Mouse (Mus musculus): ENCODE data around the gene Rasgef1a.

The Rasgef1a gene

DNA sequence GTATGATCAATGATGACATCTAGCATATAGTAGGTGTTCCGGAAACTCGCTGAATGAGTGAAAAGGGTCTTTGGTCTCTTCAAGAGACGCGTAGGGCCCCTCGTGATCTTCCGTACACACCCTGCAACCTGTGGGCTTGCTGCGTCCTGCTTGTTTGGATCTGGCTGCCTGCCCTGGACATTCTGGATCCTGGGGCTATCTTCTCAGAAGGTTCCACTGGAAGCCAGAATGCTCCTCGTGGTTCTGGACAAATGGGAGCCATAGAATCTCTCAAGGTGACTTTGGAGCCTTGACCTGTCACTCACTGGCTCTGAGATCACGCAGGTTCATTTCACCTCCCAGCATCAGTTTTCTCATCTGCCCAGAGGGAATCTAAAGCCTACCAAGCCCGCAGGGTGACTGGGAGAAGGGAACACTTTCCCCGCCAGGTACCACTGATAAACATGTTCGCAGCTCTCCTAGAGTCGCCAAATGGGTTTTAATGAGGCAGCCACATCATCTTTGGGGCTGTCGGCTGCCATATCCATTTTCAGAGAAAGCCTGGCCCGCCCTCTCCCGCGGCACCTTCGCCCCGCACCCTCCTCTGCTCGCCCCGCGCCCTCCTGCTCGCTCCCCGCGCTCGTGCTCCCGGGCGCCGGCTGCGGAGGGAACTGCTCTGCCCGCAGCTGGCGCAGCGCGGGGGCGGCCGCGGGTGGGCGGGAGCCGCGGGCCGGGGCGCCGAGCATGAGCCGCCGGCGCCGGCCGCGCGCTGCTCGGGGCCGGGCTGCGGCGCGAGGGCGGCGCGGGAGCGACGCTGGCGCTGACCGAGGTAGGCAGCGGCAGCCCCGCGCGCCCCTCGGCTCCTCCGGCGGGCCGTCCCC is at the start of gene Rasgef1a:
Gene Rasgef1a (plus strand): TSS at position 683 of the 860 bp plus-strand sequence.
- no peak for DNase-seq

DNA sequence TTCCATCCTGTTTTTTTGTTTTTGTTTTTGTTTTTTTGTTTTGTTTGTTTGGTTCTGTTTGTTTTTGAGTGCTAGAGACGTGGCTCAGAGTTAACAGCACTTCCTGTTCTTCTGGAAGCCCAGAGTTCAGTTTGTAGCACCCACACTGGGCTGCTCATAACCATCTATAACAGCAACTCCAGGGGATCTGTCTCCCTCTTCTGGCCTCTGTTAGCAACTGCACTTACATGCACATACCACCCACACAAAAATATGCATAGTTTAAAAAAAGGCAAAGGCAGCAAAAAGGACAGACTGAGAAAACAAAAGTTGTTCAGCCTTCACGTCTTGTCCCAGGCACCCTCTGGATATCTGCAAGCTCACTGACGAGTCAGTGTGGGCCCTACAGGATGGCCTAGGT is 48.0 kb upstream of the Rasgef1a start:
- DNase-seq, result no peak

DNA sequence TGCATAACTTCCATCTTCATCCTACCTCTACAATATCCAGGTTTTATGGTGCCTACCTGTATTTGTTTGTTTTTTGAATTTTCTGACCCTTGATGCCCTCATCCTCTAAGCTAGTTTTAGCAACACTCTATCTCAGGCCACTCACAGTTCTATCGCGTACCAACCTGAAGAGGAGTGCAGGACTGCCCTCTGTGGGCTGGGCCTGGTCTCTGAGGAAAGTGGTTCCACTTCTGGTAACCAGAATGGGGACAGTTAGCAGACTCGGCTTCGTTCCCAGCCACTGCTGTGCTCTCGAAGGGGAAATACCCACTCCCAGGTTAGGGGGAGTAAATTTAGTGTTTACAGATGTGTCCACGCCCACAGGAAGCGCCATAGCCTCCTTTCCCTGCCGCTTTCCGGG is 44.5 kb upstream of the Rasgef1a start:
- no peak for DNase-seq

DNA sequence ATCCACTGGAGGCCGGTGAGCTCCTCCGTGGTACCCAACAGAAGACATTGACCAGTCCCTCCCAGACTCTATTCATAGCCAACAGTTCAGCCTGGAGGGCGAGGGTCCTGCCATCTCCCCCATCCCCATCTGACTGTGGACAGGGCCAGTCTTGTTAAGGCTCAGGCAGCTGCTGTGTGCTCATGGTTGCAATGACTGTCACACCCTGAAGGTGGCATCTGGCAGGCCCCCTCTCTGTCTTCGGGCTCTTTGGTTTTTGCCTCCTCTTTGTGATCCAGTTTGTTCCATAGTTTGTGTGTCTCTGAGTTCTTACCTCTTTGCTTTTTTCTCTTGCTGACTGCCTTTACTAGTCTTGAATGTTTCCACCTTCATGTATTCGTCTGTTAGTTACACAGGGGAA is 24.1 kb upstream of the Rasgef1a start:
- DNase-seq, result no peak

DNA sequence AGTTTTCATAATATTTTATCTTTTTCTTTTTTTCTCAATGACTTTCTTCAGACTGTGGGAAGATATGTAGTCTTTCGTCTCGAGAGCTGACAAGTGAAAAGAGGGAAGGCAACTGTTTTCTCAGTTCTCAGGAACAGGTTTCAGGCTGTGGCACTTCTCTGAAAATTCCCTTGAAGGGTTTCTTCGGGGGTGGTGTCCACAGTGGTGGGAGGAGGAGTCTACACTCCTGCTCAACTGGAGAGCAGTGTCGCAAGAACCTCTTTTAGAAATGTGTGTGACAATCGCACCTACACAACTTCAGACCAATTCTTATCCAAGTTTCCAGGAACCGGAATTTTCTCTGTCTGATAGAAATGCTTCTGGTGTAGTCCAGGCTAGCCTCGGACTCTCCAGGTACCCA is 22.0 kb upstream of the Rasgef1a start:
- no peak for DNase-seq

DNA sequence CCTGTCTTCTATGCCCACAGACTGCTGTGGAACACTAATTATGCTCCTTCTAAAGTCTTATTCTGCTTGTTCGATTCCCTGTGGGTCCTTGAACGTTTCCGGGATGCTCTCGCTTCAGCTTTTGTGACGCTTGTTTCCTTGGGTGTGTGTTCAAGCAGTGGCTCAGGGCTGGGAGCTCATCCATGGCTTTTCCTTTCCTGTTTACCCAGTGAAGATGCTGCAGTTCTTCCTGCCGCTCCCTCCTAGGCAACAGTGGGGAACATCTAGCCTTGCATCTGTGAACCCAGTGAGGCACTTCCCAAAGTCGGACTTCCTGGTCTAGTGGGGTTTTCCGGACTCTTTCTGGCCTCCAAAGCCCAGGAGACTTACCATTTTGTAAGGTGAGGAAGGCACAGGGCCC is 20.6 kb upstream of the Rasgef1a start:
- DNase-seq, result no peak

DNA sequence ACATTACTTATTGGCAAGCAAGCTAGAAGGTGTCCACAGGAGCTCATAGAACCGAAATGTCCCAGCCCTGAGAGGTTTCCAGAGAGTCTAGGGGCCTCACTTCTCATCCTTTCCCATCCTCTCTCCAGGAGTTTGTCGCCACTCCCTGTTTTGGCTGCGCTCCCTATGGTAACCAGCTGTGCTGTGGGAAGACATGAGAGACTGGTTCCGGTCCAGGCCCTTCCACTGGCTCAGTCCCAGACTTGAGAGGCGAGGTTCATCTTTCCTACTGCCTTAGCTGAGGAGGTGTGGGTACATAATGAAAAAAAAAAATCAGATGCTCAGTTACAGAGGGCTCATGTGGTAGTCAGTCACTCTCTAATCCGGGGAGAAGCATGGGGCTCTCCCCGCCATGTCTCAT is 19.9 kb upstream of the Rasgef1a start:
- DNase-seq, result no peak

DNA sequence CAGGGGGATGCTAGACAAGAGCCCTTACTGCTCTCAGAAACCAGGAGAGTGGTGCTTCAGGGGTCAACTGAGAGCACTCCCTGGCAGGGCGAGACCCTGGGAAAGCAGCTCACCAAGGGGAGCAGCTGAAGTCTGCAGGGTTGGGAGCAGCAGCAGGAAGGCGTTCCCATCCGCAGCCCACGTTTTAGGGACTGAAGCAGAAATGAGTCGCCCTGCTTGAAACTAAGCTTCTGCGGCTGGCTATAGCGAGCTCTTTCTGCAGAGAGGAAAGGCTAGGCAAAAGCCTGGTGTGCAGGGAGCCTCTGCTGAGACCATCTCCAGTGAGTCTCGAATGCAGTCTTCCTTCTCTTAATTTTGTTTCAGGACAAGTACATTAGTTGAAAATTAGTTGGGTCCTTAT is 19.3 kb upstream of the Rasgef1a start:
- no peak for DNase-seq

DNA sequence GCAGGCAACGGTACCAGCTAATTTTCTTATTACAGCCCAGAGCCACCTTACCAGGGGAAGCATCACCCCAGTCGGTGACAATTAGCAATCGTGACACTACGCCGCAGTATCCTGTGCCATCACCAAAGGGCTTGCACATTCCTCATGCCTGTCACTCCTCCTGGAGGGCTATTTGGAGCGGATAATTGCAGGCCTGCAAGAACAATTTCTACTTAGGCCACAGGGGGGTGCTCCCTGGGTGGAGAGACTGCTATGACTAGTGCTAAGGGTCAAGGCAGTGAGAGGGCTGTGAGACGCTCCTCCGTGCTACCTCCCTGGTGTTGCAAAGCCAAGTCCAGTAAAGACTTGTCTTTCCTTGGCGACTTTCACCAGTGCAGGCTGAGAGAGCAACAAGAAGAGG is 16.1 kb upstream of the Rasgef1a start:
- DNase-seq, result no peak

DNA sequence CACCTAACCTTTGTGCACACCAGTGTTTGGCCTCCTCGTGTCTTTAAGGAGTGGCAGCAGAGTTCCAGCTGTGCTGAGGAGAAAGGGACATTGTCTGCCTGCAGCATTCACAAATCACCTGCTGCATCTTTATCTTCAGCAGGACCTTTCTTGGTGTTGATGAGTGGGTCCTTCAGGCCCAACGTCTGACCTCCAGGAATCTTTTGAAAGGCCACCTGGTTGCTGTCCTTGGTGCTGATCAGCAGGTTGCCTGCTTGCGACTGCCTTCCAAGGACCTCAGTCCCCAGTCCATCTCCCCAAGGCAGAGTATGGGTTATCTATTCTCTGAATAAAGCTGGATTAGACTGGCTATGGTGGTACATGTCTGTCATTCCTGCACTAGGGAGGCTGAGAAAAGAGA is 10.0 kb upstream of the Rasgef1a start:
- DNase-seq, result peak; percentile 42

DNA sequence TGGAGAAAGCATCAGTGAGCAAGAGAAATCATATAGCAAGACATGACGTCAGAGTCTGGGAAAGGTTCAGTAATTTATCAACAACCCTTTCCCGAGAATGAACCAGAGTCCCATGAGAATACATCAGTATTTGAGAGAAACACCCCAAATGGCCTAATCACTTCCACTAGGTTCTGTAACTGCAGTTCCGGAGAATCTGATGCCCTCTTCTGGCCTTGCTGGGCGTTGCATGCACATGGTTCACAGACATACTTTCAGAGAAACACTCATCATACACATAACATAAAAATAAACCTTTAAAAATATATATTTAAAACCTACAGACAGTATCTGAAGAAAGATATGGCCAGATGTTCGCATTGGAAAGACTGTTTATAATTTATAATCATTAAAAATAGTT is 3.9 kb upstream of the Rasgef1a start:
- peak; percentile 72 for DNase-seq

DNA sequence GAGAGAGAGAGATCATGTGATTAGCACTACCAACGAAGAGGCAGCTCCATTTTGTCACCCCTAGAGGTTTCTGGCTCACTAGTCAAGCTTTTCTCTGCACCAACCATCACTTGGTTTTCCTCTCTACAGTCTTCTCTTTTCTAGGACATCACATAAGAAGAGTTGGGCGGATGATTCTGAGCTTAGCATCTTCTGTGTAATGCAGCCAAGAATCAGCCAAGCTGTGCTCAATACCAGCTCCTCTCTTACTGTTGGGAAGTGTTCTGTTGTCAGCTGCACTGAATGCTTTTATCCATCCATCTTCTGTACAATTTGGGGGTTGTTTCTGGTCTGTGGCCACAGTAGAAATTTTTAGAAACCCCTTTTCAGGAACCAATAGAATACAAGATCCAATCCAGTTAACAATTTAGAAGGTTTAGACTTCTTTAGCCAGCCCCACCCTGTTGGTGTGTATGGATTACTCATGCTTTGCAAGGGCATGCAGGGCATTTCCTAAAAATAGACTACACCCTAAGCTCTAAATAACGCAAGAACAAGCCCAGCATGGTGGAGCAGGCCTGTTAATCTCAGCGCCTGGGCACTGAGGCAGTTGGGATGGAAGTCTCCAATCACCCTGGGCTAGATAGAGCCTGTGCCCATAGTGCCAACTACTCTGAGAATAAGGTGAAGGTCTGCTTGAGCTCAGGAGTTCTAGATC is 3.2 kb upstream of the Rasgef1a start:
- no peak for DNase-seq

DNA sequence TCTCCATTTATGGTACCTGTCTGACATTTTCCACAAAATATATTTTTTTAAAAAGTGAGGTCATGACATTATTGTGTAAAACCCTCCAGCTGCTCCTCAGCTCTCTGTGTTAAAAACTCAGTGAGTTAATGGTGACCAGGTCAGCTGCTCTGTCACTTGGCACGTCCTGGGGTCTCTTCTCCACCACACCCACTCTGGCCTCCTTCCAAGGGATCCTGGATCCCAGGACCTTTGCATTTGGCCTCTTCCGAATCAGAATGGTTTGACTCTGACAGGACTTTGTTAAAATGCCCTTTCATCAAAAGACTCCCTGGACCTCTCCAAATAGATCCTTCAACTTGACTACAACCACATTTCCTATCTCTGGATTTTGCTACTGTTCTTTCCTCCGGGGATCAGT is 982 bp upstream of the Rasgef1a start:
- DNase-seq, result no peak

DNA sequence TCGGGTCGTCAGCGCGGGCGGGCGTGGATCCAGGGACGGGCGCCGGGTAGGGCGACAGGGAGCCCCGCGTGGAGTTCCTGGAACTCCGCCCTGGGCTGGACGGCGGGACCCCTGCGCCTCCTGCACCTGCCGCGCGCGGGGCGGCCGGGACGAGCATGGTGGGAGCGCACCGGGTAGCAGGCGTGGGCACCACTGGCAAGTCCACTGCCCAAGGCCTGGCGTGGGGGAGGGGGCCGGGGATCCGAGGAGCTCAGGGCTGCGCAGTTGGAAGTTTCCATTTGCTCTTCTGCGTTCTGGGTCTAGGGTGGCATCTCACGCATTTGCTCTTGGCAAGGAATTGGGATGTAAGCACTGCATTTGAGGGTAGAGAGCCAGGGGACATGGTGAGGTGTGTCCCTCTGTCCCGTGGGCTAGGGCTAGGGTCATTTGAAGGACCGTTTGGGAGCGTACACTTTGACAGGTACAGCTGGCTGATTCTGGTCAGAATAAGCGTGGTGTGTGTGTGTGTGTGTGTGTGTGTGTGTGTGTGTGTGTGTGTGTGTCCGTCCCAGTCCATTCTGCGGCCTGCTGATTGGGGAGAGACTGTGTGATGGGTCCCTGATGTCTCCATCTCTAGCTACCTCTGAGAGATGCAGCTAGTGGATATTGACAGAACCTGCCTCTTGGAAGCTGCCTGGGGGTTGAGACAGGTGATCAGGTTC is 528 bp downstream of the Rasgef1a start:
- peak; percentile 8 for DNase-seq

DNA sequence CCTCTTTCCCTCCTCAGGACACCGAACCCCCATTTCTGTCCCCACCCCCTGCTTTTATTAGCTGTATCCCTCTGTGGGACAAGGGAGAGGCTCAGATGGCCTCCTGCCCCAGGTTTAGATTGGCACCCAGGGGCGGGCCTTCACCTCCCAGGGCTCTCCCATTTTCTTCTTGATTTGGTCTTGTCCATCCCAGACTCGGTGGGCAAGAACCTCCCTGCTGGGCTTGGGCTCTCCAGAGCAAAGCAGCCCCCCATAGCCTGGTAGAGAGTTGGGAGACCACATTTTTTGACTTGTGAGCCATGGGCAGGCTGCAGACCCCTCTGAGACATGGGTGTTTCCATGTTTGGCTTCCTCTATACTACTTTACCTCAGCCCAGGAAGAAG is 1.1 kb downstream of the Rasgef1a start:
- DNase-seq, result no peak

DNA sequence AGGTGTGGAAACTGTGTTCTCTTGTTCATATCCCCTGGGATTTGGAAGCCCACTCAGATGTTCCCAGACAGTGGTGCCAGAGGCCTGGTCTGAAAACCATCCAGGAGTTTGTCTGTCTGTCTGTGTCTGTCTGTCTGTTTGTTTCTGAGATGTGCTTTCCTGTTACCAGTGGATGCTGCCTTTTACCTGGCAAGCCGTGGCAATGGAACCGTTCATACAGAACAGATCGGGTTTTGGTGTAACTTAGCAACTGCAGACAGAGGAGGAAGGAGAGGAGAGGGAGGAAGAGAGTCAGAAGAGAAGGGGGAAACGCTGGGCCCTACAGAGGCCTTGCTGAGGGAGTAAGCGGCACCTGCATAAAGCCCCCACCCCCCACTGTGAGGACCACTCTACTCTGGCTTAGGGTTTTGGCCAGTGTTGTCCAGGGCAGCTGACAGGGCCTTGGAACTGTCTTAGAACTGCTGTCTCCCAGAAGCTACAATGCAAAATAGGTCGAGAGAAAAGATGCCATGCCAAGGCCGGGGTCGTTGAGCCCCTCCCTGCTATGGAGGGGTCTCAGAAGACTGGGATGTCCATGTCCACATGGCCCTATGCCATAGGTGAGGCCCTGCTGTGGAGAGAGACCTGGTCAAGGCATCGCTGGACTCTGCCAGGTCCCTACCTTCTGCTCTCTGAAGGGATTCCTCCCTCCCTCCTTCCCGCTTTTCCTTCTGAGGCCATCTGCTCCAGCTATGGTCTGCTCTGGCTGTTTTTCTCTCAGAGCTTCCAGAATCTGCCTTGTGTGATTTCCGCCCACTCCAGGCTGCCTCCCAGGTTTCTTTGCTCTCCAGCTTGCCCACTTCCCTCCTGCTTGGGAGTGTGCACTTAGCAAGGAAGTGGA is 2.0 kb downstream of the Rasgef1a start:
- DNase-seq, result no peak

DNA sequence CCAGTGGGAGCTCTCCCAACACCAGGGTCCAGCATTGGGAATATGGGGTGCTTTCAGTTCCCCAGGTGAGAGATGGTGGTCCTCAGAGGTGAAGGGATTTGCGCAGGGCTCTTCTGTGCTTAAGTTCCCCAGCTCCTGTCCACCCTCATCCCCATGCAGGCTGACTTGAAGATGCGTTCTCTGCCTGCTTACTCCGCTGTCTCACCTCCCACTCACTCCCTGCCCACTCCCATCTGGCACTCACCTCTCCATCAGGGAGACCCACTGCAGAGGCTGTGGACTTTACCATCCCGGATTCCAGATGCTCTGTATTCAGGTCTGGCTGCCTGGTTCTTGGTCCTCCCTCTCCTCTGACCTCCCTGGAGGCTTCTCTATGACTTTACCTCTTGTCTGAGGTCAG is 3.6 kb downstream of the Rasgef1a start:
- no peak for DNase-seq

DNA sequence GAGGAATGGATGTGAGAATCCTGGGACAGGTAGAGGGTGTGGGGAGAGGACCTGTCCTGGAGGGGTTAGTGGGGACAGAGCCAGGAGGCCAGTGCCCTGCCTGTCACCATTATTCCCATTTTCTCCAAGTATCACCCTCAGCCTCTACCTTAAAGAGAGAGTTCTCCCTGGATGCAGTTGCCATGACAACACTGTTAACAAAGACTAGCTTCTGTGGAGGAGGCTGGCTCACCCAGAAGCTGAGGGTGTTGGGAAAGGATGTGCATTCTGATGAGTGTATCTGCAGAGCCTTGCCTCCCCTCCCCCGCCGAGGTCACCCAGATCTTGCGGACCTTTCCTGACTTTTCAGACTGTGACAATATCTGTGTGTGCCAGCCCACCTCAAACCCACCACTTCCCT is 4.7 kb downstream of the Rasgef1a start:
- DNase-seq, result no peak

DNA sequence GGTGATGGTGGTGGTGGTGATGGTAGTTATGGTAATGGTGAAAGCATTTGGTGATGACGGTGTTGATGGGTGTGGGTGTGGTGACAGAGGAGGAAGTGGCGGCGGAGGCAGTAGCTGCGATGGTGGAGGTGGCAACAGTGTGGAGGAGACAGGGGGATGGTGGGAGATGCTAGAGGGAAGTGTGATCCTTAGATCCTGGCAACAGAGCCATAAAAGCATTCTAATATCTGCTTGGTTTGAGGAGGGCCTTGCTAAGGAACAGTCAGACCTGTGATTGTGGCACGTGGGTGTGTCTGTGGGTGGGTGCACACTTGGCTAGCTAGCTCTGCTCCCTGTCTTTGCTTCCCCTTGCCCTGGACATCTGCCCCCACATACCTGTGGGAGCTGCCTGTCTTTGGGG is 7.4 kb downstream of the Rasgef1a start:
- DNase-seq, result no peak

DNA sequence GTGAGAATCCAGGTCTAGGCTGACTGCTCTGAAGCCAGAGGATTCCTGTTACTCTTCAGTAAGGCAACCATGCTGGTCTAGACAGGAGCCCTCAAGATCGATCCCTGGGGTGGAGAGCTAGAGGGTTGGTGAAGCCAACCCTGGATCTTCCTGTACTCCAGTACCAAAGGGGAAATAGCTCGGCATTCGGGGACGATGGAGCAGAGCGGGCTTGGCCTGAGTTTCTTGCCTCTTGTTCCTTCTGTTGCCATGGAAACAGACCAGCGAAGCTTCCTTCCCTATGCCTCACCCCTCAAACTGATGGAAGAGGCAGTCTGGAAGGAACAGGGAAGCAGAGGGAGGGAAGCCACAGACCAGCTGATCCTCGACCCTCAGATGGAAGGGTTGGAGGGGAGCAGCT is 8.3 kb downstream of the Rasgef1a start:
- no peak for DNase-seq

DNA sequence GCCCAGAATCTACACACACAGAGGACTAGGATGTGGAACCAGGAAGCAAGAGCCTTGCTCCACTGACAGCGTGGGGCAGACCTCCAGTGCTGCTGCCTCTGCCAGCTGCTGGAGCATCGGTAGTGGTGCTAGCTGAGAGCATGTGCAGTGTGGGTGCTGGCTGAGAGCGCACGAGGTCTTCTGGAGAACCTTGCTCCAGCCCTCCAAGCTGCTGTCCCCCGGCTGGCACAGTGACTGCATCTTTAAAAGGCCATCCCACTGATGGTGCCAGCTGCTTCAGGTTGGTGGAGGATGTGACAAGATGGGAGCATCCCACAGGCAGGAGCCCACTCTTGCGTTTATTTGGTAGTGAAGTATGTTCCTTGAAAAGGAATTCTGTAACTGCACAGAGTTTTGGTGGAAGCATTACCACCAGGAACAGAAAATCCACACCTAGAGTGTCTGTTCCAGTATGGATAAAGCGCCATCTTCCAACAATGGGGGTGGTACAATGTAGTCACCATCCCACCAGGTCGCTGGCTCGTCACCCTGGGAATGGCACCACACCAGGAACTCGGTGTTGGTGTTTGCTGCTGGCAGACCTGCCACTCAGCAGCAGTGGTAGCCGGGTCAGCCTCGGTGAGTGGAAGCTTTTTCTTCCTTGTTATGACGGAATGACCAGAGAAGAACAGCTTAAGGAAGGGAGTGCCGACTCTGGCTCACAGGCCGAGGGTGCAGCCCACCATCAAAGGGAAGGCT is 11.8 kb downstream of the Rasgef1a start:
- no peak for DNase-seq

DNA sequence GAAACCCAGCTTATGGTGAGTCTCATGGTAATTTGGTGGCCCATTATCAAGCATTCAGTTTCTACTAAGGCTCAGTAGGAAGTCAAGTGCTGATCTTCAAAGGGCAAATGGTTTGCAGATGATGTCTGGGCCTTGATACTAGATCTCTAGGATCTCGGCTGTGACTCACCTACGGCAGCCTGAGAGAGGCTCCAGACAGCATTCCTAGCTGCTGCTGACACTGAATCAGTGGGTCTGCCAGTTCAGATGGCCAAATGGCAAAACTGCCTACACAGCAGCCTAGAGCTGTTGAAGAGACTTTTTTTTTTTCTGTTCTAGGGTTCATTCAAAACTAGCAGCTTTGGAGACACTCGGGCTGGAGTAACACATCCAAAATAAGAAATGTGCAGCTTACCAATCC is 15.8 kb downstream of the Rasgef1a start:
- DNase-seq, result no peak

Data from thymus, postnatal 4 days (tissue).